Mouse (Mus musculus) kidney, adult 18-20 months (tissue): ENCODE data around the gene Tnxb.

Source experiments
- DNase-seq: peaks from one replicate; pipeline ENCODE4 v3.0.0; 2021

Tnxb gene

GRCm38 (mm10) chr17:34644608-34645007 is 25.7 kb upstream of the Tnxb start, which contains the start of gene Fkbpl:
Gene Fkbpl (plus strand): TSS chr17:34644764.
- peak; percentile 98 for DNase-seq

- no peak for DNase-seq
Measured at GRCm38 (mm10) chr17:34645256-34645829, 25.0 kb upstream of the Tnxb start.

- no peak for DNase-seq
Measured at GRCm38 (mm10) chr17:34645831-34646511, 24.4 kb upstream of the Tnxb start.

- peak; percentile 92 for DNase-seq
Measured at GRCm38 (mm10) chr17:34646906-34647787, 23.2 kb upstream of the Tnxb start, which contains the start of gene Atf6b. Gene Atf6b (plus strand): TSS chr17:34647146.

- DNase-seq = no peak
Measured at GRCm38 (mm10) chr17:34648141-34648890, 22.0 kb upstream of the Tnxb start.

- no peak for DNase-seq
Measured at GRCm38 (mm10) chr17:34649106-34649864, 21.1 kb upstream of the Tnxb start.

GRCm38 (mm10) chr17:34650781-34651180 is 19.6 kb upstream of the Tnxb start:
- no peak for DNase-seq

GRCm38 (mm10) chr17:34651507-34652221 is 18.7 kb upstream of the Tnxb start:
- DNase-seq = peak; percentile 63

GRCm38 (mm10) chr17:34652546-34652945 is 17.8 kb upstream of the Tnxb start:
- no peak for DNase-seq

GRCm38 (mm10) chr17:34652985-34653384 is 17.4 kb upstream of the Tnxb start:
- no peak for DNase-seq

GRCm38 (mm10) chr17:34653746-34654285 is 16.5 kb upstream of the Tnxb start:
- peak; percentile 65 for DNase-seq

- DNase-seq = no peak
Measured at GRCm38 (mm10) chr17:34654392-34654791, 15.9 kb upstream of the Tnxb start.

GRCm38 (mm10) chr17:34655160-34655559 is 15.2 kb upstream of the Tnxb start:
- peak; percentile 72 for DNase-seq

- peak; percentile 83 for DNase-seq
Measured at GRCm38 (mm10) chr17:34655581-34655991, 14.7 kb upstream of the Tnxb start.

- no peak for DNase-seq
Measured at GRCm38 (mm10) chr17:34656666-34657065, 13.7 kb upstream of the Tnxb start.

GRCm38 (mm10) chr17:34657271-34657670 is 13.1 kb upstream of the Tnxb start:
- no peak for DNase-seq

- DNase-seq = no peak
Measured at GRCm38 (mm10) chr17:34658145-34658544, 12.2 kb upstream of the Tnxb start.

GRCm38 (mm10) chr17:34658591-34658990 is 11.7 kb upstream of the Tnxb start:
- no peak for DNase-seq

GRCm38 (mm10) chr17:34659181-34659896 is 11.0 kb upstream of the Tnxb start:
- DNase-seq = no peak

GRCm38 (mm10) chr17:34659897-34660214 is 10.5 kb upstream of the Tnxb start:
- no peak for DNase-seq
